Mouse (Mus musculus): ENCODE measurements around the gene Slc47a1. TPM values are rescaled to one million over a fixed set of nuclear protein-coding genes. Genes with fewer than 3 reads are reported as not detected.

Gene Slc47a1
- total and polyA plus RNA-seq, 3 experiments, result 0.11 TPM; not detected in 2

DNA sequence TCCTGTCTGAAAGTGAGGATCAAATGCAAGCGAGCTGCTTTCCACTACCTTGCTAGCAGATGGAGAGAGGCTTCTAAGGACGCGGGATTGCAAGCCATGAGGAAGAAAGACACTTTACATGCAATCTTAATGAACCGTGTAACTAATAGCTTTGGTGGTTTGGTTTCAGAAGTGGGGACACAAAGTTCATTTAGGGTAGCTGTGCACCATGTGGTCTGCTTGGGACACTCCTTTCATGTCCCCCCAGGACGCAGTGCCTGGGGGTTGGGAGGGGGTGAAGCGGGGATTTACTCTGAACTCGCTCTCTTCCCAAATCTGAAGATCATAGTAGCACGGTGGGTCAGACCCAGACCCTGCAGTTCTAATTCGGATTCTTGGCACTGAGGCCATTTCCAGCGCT lies 36.2 kb downstream of the Slc47a1 start:
- TF ChIP-seq CTCF (IDR thresholded peaks at IDR 0.05; ENCODE audit: low read depth, low read length), result no peak
- TF ChIP-seq POLR2AphosphoS5 (IDR thresholded peaks at IDR 0.05; ENCODE audit: insufficient replicate concordance, low read depth, low read length), result no peak
- no peak overlapping the region for H3K4me3 ChIP-seq (ENCODE audit: low read depth, low read length)
- ATAC-seq (ENCODE audit: extremely low read depth, insufficient number of reproducible peaks, low FRiP score, poor library complexity, severe bottlenecking) (no peak), DNase-seq (ENCODE audit: low spot score) (no peak)
- H3K27me3 ChIP-seq (ENCODE audit: insufficient read depth, low read length), result peaks cover 10% of the 10 kb centered on the region; the same call in 1 of the 2 replicates
- H3K4me1 ChIP-seq (ENCODE audit: insufficient read depth, low read depth, low read length), result no peaks in the 10 kb centered on the region
- no peaks in the 10 kb centered on the region for H3K9me3 ChIP-seq (replicated peaks)
- H3K36me3 ChIP-seq (replicated peaks), result no peaks in the 10 kb centered on the region

- H3K4me1 ChIP-seq (ENCODE audit: insufficient read depth, low read depth, low read length), result no peaks in the 10 kb centered on the region
- H3K27me3 ChIP-seq (ENCODE audit: insufficient read depth, low read length), result peaks cover 10% of the 10 kb centered on the region
- DNase-seq (ENCODE audit: low spot score), result no peak
- H3K36me3 ChIP-seq (replicated peaks), result no peaks in the 10 kb centered on the region
- no peak for TF ChIP-seq GATA2 (IDR thresholded peaks at IDR 0.05; ENCODE audit: borderline replicate concordance, low read depth, low read length)
- TF ChIP-seq GATA1 (IDR thresholded peaks at IDR 0.05; ENCODE audit: borderline replicate concordance, low read length), result no peak
- no peak for TF ChIP-seq CTCF (IDR thresholded peaks at IDR 0.05; ENCODE audit: low read depth, low read length)
- no peak for TF ChIP-seq TAL1 (conservative IDR thresholded peaks at IDR 0.05; ENCODE audit: low read depth, low read length)
- TF ChIP-seq POLR2AphosphoS5 (IDR thresholded peaks at IDR 0.05; ENCODE audit: insufficient replicate concordance, low read depth, low read length), result no peak
- H3K4me3 ChIP-seq (ENCODE audit: low read depth, low read length), result no peak overlapping the region
- no peaks in the 10 kb centered on the region for H3K9me3 ChIP-seq (replicated peaks)
- ATAC-seq (ENCODE audit: extremely low read depth, insufficient number of reproducible peaks, low FRiP score, poor library complexity, severe bottlenecking), result no peak
Measured at GRCm38 (mm10) chr11:61341233-61341632, 36.9 kb downstream of the Slc47a1 start.

DNA sequence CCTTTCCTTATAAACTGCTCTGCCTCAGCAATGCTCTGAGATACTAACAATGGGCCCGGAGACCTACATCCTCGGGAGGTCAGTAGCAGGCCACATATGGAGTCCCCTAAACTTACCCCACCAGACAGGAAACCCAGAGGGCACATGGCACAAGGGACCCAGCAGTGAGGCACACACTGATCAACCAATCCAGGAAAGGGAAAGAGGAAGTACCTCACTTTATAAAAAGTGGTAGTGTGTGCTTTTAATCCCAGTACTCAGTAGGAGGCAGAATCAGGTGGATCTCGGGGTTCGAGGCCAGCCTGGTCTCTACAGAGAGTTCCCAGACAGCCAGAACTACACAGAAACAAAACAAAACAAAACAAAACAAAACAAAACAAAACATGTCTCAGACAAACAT lies 37.8 kb downstream of the Slc47a1 start:
- ATAC-seq (ENCODE audit: extremely low read depth, insufficient number of reproducible peaks, low FRiP score, poor library complexity, severe bottlenecking), result no peak
- no peaks in the 10 kb centered on the region for H3K4me1 ChIP-seq (ENCODE audit: insufficient read depth, low read depth, low read length)
- H3K36me3 ChIP-seq (replicated peaks), result no peaks in the 10 kb centered on the region
- H3K9me3 ChIP-seq (replicated peaks), result no peaks in the 10 kb centered on the region
- no peak overlapping the region for H3K4me3 ChIP-seq (ENCODE audit: low read depth, low read length)
- no peak for DNase-seq (ENCODE audit: low spot score)
- no peak for TF ChIP-seq CTCF (IDR thresholded peaks at IDR 0.05; ENCODE audit: low read depth, low read length)
- no peak for TF ChIP-seq POLR2AphosphoS5 (IDR thresholded peaks at IDR 0.05; ENCODE audit: insufficient replicate concordance, low read depth, low read length)
- TF ChIP-seq GATA1 (IDR thresholded peaks at IDR 0.05; ENCODE audit: borderline replicate concordance, low read length), result no peak
- no peak for TF ChIP-seq GATA2 (IDR thresholded peaks at IDR 0.05; ENCODE audit: borderline replicate concordance, low read depth, low read length)
- TF ChIP-seq TAL1 (conservative IDR thresholded peaks at IDR 0.05; ENCODE audit: low read depth, low read length), result no peak
- H3K27me3 ChIP-seq (ENCODE audit: insufficient read depth, low read length), result peaks cover 2% of the 10 kb centered on the region; the same call in 1 of the 2 replicates

DNA sequence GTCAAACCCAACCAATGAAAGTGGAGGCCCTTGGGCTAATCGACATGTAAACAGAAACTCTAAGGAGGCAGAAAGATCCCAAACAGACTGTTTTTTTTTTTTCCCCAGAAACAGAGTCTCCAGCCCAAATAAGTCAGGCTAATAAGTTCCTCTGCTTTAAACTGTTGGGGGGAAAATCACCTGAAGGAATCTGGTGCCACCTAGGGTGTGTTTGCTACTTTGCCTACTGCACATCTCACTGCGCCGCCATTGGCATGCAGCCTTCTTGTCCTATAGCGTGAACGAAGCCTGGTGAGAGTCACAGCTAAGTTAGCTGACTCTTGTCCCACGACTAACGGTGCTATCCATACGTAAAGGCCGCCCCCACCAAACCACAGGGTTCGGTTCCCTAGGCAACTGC lies 40.6 kb downstream of the Slc47a1 start:
- Histone ChIP-seq H3K9me3 (replicated peaks) (no peaks in the 10 kb centered on the region), H3K4me1 (ENCODE audit: insufficient read depth, low read depth, low read length) (no peaks in the 10 kb centered on the region), H3K4me3 (ENCODE audit: low read depth, low read length) (no peak overlapping the region), H3K27me3 (ENCODE audit: insufficient read depth, low read length) (no peaks in the 10 kb centered on the region; the same call in 1 of the 2 replicates), H3K36me3 (replicated peaks) (no peaks in the 10 kb centered on the region)
- DNase-seq (ENCODE audit: low spot score) (no peak), ATAC-seq (ENCODE audit: extremely low read depth, insufficient number of reproducible peaks, low FRiP score, poor library complexity, severe bottlenecking) (no peak)
- TF ChIP-seq GATA1 (IDR thresholded peaks at IDR 0.05; ENCODE audit: borderline replicate concordance, low read length) (no peak), CTCF (IDR thresholded peaks at IDR 0.05; ENCODE audit: low read depth, low read length) (no peak), TAL1 (conservative IDR thresholded peaks at IDR 0.05; ENCODE audit: low read depth, low read length) (no peak), POLR2AphosphoS5 (IDR thresholded peaks at IDR 0.05; ENCODE audit: insufficient replicate concordance, low read depth, low read length) (no peak), GATA2 (IDR thresholded peaks at IDR 0.05; ENCODE audit: borderline replicate concordance, low read depth, low read length) (no peak)

GRCm38 (mm10) chr11:61320904-61321687 lies 57.0 kb downstream of the Slc47a1 start:
- Histone ChIP-seq H3K36me3 (replicated peaks) (no peaks in the 10 kb centered on the region), H3K4me1 (ENCODE audit: insufficient read depth, low read depth, low read length) (no peaks in the 10 kb centered on the region), H3K27me3 (ENCODE audit: insufficient read depth, low read length) (0 out of 2 replicates have a peak, but pooled peaks cover 2% of the 10 kb centered on the region), H3K9me3 (replicated peaks) (no peaks in the 10 kb centered on the region), H3K4me3 (ENCODE audit: low read depth, low read length) (no peak overlapping the region)
- DNase-seq (ENCODE audit: low spot score) (no peak), ATAC-seq (ENCODE audit: extremely low read depth, insufficient number of reproducible peaks, low FRiP score, poor library complexity, severe bottlenecking) (no peak)
- TF ChIP-seq GATA2 (IDR thresholded peaks at IDR 0.05; ENCODE audit: borderline replicate concordance, low read depth, low read length) (no peak), CTCF (IDR thresholded peaks at IDR 0.05; ENCODE audit: low read depth, low read length) (no peak), TAL1 (conservative IDR thresholded peaks at IDR 0.05; ENCODE audit: low read depth, low read length) (no peak), GATA1 (IDR thresholded peaks at IDR 0.05; ENCODE audit: borderline replicate concordance, low read length) (no peak)

DNA sequence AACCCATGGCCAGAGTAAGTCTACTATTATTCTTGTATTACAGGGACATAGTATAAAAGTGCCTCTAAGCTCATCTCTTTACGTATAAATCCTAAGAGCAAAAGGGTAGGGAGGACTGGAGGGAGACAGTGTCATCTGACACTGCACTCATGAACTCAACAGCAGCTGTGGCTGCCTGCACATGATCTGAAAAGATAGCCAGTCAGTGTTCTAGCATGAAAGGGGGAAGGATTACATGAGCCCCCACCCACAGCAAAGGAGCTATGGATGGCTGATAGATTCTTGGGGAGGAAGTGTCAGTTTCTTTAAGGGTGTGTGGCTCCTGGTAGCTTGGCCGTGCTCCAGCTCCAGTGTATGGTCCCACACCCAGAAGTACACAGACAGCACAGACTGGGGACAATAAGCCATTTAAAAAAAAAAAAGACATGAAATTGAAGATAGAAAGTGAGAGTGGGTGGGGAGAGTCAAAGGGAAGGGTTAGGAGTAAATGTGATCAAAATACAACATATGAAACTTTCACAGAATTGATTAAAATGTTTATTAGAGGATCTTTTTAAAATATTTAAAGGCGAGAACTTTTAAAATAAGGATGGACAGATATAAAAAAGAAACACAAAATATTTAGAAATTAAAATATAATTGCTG lies 58.1 kb downstream of the Slc47a1 start:
- DNase-seq (ENCODE audit: low spot score) (no peak), ATAC-seq (ENCODE audit: extremely low read depth, insufficient number of reproducible peaks, low FRiP score, poor library complexity, severe bottlenecking) (no peak)
- no peaks in the 10 kb centered on the region for H3K9me3 ChIP-seq (replicated peaks)
- H3K36me3 ChIP-seq (replicated peaks), result no peaks in the 10 kb centered on the region
- no peaks in the 10 kb centered on the region for H3K4me1 ChIP-seq (ENCODE audit: insufficient read depth, low read depth, low read length)
- H3K4me3 ChIP-seq (ENCODE audit: low read depth, low read length), result no peak overlapping the region
- no peak for TF ChIP-seq TAL1 (conservative IDR thresholded peaks at IDR 0.05; ENCODE audit: low read depth, low read length)
- TF ChIP-seq POLR2AphosphoS5 (IDR thresholded peaks at IDR 0.05; ENCODE audit: insufficient replicate concordance, low read depth, low read length), result no peak
- no peak for TF ChIP-seq GATA1 (IDR thresholded peaks at IDR 0.05; ENCODE audit: borderline replicate concordance, low read length)
- no peak for TF ChIP-seq CTCF (IDR thresholded peaks at IDR 0.05; ENCODE audit: low read depth, low read length)
- no peak for TF ChIP-seq GATA2 (IDR thresholded peaks at IDR 0.05; ENCODE audit: borderline replicate concordance, low read depth, low read length)
- H3K27me3 ChIP-seq (ENCODE audit: insufficient read depth, low read length), result 0 out of 2 replicates have a peak, but pooled peaks cover 3% of the 10 kb centered on the region
